Mouse (Mus musculus): ENCODE results near the gene Wapl.

GRCm38 (mm10) chr14:34712857-34713256, 39.1 kb downstream of the Wapl start:
- no peak for TF ChIP-seq POLR2A (IDR thresholded peaks at IDR 0.05; ENCODE audit: low read depth, low read length)
- TF ChIP-seq CTCF (IDR thresholded peaks at IDR 0.05; ENCODE audit: extremely low read depth, insufficient read depth, insufficient read length, insufficient replicate concordance) = no peak

Measured in spleen, adult 2 months (tissue).